Mouse (Mus musculus) neural tube, embryonic 10.5 days (tissue): ENCODE data around the gene Ccdc32.

Source experiments
- DNase-seq: peaks from one replicate; pipeline ENCODE4 v3.0.0-alpha.2; 2017; ENCODE audit warnings: low spot score; ENCODE audit errors: extremely low spot score

Ccdc32 gene

GRCm38 (mm10) chr2:119015604-119016180 is 13.5 kb downstream of the Ccdc32 start:
- DNase-seq: no peak

- no peak for DNase-seq
Observed at GRCm38 (mm10) chr2:119014989-119015388, 14.2 kb downstream of the Ccdc32 start.

GRCm38 (mm10) chr2:119009376-119009775 is 19.8 kb downstream of the Ccdc32 start:
- DNase-seq: no peak

GRCm38 (mm10) chr2:119006886-119007285 is 22.3 kb downstream of the Ccdc32 start:
- no peak for DNase-seq

GRCm38 (mm10) chr2:118999025-118999639 is 30.1 kb downstream of the Ccdc32 start:
- DNase-seq: no peak

- DNase-seq: no peak
Observed at GRCm38 (mm10) chr2:118998115-118998866, 30.9 kb downstream of the Ccdc32 start.

- no peak for DNase-seq
Observed at GRCm38 (mm10) chr2:118996798-118997105, 32.4 kb downstream of the Ccdc32 start.

GRCm38 (mm10) chr2:118995919-118996797 is 33.0 kb downstream of the Ccdc32 start:
- DNase-seq: no peak

GRCm38 (mm10) chr2:118995490-118995889 is 33.7 kb downstream of the Ccdc32 start:
- DNase-seq: no peak

- DNase-seq: no peak
Observed at GRCm38 (mm10) chr2:118983812-118984211, 45.4 kb downstream of the Ccdc32 start.

- no peak for DNase-seq
Observed at GRCm38 (mm10) chr2:118980841-118981240, 48.4 kb downstream of the Ccdc32 start.

GRCm38 (mm10) chr2:118978064-118978463 is 51.1 kb downstream of the Ccdc32 start:
- peak; percentile 28 for DNase-seq

- DNase-seq: peak; percentile 40
Observed at GRCm38 (mm10) chr2:118976941-118977340, 52.3 kb downstream of the Ccdc32 start.

GRCm38 (mm10) chr2:118976282-118976929 is 52.8 kb downstream of the Ccdc32 start:
- DNase-seq: peak; percentile 89

- no peak for DNase-seq
Observed at GRCm38 (mm10) chr2:118975855-118976254, 53.3 kb downstream of the Ccdc32 start.

GRCm38 (mm10) chr2:118972687-118973376 is 56.4 kb downstream of the Ccdc32 start:
- DNase-seq: peak; percentile 90

GRCm38 (mm10) chr2:118972048-118972447 is 57.1 kb downstream of the Ccdc32 start:
- no peak for DNase-seq

- no peak for DNase-seq
Observed at GRCm38 (mm10) chr2:118969585-118970147, 59.5 kb downstream of the Ccdc32 start.
